Mouse (Mus musculus) heart, embryonic 15.5 days (tissue): ENCODE results near the gene Tmem80. TPM values are rescaled to one million over a fixed set of nuclear protein-coding genes. Genes with fewer than 3 reads are reported as not detected.

Source experiments
- ATAC-seq: fragments of 200-750 bp; cut with Nextera tagmentation; replicated peaks from 2 replicates; pipeline ENCODE4 v1.8.0; 2017; ENCODE audit warnings: low read depth, moderate TSS enrichment; ENCODE audit not compliant: insufficient number of reproducible peaks, insufficient read depth, low FRiP score
- H3K27ac ChIP-seq: fragments of 300-500 bp; sonication (generic); 2 replicates; pipeline ENCODE4 v1.5.1; 2015; ENCODE audit warnings: mild to moderate bottlenecking, inconsistent platforms
- H3K27me3 ChIP-seq: fragments of 300-500 bp; sonication (generic); 2 replicates; pipeline ENCODE4 v1.6.1; 2015; ENCODE audit warnings: inconsistent platforms
- H3K36me3 ChIP-seq: fragments of 300-500 bp; sonication (generic); 2 replicates; pipeline ENCODE4 v1.6.1; 2015; ENCODE audit warnings: mild to moderate bottlenecking, inconsistent platforms
- H3K4me1 ChIP-seq: fragments of 300-500 bp; sonication (generic); replicated peaks from 2 replicates; pipeline ENCODE4 v1.6.1; 2015; ENCODE audit warnings: inconsistent platforms
- H3K4me2 ChIP-seq: fragments of 300-500 bp; sonication (generic); 2 replicates; pipeline ENCODE4 v1.6.1; 2015; ENCODE audit warnings: inconsistent platforms, mild to moderate bottlenecking, moderate library complexity
- H3K4me3 ChIP-seq: fragments of 300-500 bp; sonication (generic); 2 replicates; pipeline ENCODE4 v1.5.1; 2015; ENCODE audit warnings: mild to moderate bottlenecking, inconsistent platforms
- H3K9ac ChIP-seq: fragments of 300-500 bp; sonication (generic); 2 replicates; pipeline ENCODE4 v1.6.1; 2015; ENCODE audit warnings: mild to moderate bottlenecking, inconsistent platforms
- H3K9me3 ChIP-seq: fragments of 300-500 bp; sonication (generic); replicated peaks from 2 replicates; pipeline ENCODE4 v1.6.1; 2016; ENCODE audit warnings: inconsistent platforms
- whole genome bisulfite sequencing: fragments of 180-500 bp; shearing (Covaris S2); methylation state at CpG from one replicate; pipeline ENCODE4 v1.1.7; 2015; ENCODE audit warnings: mixed read lengths; 5-methylcytosine and 5-hydroxymethylcytosine counted together
- polyA plus RNA-seq: library from polyadenylated mRNA; unstranded; fragments of >200 nt; fragmentation: Nextera tagmentation; extraction: Ambion mirVana; gene quantifications from 2 replicates; pipeline ENCODE4 v1.2.1, GENCODE M21; 2015

The Tmem80 gene
- polyA plus RNA-seq, 1 experiment from 2014 or later = 29.3 TPM

DNA sequence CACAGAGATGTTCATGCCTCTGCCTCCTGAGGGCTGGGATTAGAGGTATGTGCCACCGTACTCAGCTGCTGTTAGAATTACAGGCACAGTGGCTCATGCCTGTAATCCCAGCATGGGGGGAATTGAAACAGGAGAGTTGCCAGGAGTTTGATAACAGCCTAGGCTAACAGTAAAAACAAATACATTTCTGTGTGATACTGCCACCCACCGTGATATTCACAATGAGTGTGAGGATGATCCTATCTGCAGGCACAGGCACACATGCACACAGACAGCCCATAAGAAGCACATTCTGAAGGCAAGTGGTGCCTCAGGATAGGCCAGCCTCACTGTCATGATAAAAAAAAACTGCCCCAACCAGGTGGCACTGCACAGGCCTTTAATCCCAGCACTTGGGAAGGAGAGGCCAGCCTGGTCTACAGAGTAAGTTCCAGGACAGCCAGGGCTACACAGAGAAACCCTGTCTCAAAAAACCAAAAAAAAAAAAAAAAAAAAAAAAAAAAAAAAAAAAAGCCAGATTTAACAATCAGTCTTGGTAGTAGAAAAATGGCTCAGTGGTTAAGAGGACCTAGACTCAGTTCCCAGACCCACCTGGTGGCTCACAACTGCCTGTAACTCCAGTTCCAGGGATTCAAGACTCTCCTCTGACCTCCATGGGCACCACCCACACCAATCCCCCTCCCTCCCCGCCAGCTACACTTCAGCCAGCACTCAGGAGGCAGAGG lies 29.5 kb upstream of the Tmem80 start:
- ATAC-seq = no peak
- Histone ChIP-seq H3K27me3 (peaks cover 30% of the 10 kb centered on the region), H3K9me3 (no peaks in the 10 kb centered on the region), H3K4me2 (no peak overlapping the region), H3K4me1 (peaks cover 18% of the 10 kb centered on the region), H3K36me3 (peaks cover 35% of the 10 kb centered on the region), H3K27ac (no peak overlapping the region), H3K4me3 (no peak overlapping the region), H3K9ac (no peak overlapping the region)
- 74% methylated on average over 3 of the region's 3 CpGs for WGBS

DNA sequence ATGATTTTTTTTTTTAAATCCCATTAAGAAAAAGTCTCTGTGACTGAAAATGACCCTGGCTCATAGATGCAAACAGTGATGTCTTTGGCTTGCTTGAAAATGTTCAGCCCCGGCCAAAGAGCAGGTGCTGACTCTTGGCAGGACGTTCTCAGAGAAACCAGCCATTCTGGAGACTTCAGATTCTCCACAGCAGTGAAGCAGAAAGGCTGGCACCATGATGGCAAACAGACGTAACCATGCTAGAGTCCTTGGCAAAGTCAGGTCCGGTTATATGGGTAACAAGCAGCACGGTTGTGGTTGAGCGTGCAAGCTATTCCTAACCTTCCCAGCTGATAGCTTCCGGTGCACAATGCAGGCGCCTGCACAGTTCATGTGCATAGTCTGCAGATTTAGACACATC lies 28.4 kb upstream of the Tmem80 start:
- Histone ChIP-seq H3K4me3 (no peak overlapping the region), H3K27ac (no peak overlapping the region), H3K27me3 (peaks cover 19% of the 10 kb centered on the region), H3K4me2 (no peak overlapping the region), H3K4me1 (peaks cover 7% of the 10 kb centered on the region), H3K36me3 (peaks cover 43% of the 10 kb centered on the region), H3K9ac (no peak overlapping the region), H3K9me3 (no peaks in the 10 kb centered on the region)
- no peak for ATAC-seq
- WGBS = 92% methylated on average over 8 of the region's 8 CpGs

DNA sequence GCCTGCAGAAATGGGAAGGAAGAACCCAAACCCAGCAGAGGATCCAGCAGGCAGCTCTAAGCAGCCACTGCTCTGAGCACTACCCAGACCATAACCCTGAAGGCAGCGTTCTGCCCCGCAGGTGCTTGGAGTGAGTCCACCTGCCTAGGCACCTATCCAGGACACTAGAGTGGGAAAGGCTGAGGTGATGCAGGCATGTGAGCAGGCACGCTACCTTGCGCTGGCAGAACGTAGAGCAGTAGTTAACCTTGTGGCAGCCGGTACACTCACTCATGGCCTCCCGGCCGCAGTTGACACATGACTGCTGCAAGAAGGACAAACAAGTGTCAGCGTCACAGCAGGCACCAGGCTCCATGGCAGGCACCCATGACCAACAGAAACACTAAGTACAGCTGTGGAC lies 26.2 kb upstream of the Tmem80 start:
- Histone ChIP-seq H3K4me2 (no peak overlapping the region), H3K27ac (no peak overlapping the region), H3K27me3 (no peaks in the 10 kb centered on the region), H3K4me1 (no peaks in the 10 kb centered on the region), H3K9ac (no peak overlapping the region), H3K4me3 (no peak overlapping the region), H3K9me3 (no peaks in the 10 kb centered on the region), H3K36me3 (peaks cover 61% of the 10 kb centered on the region)
- no peak for ATAC-seq
- 95% methylated on average over 9 of the region's 9 CpGs for WGBS

DNA sequence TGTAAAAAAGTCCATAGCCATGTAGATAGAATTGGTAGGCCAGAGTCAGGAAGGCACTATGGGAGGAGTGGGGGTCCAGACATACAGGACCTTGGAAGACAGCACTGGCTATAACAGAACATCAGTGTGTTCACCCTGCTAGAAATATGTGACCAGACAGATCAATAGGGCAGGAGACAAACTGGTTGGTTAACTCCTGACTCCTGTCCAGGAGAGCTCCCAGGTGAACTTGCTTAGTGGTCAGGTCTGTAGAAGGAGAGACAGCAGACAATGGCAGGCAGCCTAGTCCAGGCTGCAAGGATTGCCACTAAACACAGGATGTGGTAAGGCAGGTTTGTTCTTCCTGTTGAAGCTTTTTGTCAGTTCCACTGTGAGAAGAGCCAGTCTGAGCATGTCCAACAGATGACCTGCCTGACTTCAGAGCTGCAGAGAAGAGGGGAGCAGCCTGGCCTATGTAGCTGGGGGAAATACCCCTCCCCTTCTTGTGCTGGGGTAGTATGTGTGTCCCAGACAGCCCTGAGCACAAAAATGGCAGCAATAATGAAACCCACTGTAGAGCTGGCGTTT lies 24.8 kb upstream of the Tmem80 start:
- Histone ChIP-seq H3K4me2 (no peak overlapping the region), H3K9me3 (no peaks in the 10 kb centered on the region), H3K27me3 (no peaks in the 10 kb centered on the region), H3K36me3 (peaks cover 73% of the 10 kb centered on the region), H3K4me3 (no peak overlapping the region), H3K9ac (no peak overlapping the region), H3K4me1 (no peaks in the 10 kb centered on the region), H3K27ac (no peak overlapping the region)
- no peak for ATAC-seq
- 84% methylated on average over 1 of the region's 1 CpGs for WGBS

DNA sequence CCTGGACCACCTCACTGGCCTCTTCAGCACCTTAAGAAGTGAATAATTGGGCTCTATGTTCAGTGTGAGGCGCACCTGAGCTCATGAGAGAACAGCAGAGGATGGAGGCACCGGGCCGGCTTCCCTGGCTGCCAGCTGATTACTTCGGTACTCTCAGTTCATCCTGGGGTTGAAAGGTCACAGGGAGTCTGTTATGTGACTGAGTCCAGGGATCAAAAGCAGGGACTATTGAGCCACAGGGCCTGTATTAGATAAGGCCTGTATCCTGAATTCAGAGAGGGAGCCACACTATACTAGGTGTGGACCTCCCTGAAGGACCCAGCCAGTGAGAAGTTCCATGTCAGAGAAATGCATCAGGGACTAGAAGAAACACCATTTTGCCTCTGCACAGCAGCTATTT lies 23.0 kb upstream of the Tmem80 start:
- Histone ChIP-seq H3K36me3 (peaks cover 81% of the 10 kb centered on the region), H3K9ac (no peak overlapping the region), H3K27ac (no peak overlapping the region), H3K27me3 (no peaks in the 10 kb centered on the region), H3K4me3 (no peak overlapping the region), H3K4me2 (no peak overlapping the region), H3K9me3 (no peaks in the 10 kb centered on the region), H3K4me1 (no peaks in the 10 kb centered on the region)
- ATAC-seq = no peak
- WGBS = 84% methylated on average over 4 of the region's 4 CpGs

DNA sequence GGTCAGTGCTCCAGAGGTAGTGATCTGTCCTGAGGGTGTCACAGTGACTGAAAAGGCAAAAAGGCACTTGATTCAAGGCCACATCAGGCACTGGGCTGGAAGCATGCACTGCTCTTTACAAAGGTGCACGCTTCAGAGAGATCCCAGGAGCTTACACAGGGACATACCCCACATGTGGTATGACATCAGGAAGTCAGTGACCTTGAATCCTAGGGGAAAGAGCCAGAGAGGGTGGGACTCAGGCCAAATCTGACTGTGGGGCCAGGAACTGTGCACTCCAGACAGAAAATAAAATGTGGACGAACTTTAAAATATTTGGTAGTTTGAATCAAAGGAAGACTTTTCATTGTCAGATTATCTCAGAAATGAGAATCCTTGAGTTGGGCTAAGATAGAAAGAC lies 13.1 kb upstream of the Tmem80 start:
- H3K4me3 ChIP-seq = no peak overlapping the region
- no peaks in the 10 kb centered on the region for H3K27me3 ChIP-seq
- peaks cover 80% of the 10 kb centered on the region for H3K36me3 ChIP-seq
- no peaks in the 10 kb centered on the region for H3K9me3 ChIP-seq
- no peak overlapping the region for H3K27ac ChIP-seq
- 82% methylated on average over 2 of the region's 2 CpGs for WGBS
- no peak overlapping the region for H3K4me2 ChIP-seq
- no peaks in the 10 kb centered on the region for H3K4me1 ChIP-seq
- no peak for ATAC-seq
- no peak overlapping the region for H3K9ac ChIP-seq

DNA sequence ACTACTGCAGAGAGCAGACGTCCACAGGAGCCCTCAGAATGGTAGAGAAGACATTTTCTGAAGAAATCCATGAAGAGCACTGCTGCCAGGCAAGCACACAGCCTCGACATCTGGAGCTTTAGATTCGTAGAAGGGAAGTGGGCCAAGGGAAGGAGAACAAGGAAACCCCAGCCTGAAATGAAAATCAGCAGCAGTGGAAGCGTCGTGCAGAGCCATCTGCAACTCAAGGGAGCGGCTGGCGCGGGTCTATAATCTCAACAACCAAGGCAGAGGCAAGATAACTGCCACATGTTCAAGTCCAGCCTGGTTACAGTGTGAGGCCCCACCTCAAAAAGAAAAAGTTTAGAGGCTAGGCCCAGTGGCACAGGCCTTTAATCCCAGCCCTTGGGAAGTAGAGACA lies 12.5 kb upstream of the Tmem80 start:
- WGBS = 80% methylated on average over 8 of the region's 8 CpGs
- no peak for ATAC-seq
- Histone ChIP-seq H3K4me2 (no peak overlapping the region), H3K27me3 (no peaks in the 10 kb centered on the region), H3K9me3 (no peaks in the 10 kb centered on the region), H3K4me3 (no peak overlapping the region), H3K27ac (no peak overlapping the region), H3K36me3 (peaks cover 80% of the 10 kb centered on the region), H3K9ac (no peak overlapping the region), H3K4me1 (no peaks in the 10 kb centered on the region)

DNA sequence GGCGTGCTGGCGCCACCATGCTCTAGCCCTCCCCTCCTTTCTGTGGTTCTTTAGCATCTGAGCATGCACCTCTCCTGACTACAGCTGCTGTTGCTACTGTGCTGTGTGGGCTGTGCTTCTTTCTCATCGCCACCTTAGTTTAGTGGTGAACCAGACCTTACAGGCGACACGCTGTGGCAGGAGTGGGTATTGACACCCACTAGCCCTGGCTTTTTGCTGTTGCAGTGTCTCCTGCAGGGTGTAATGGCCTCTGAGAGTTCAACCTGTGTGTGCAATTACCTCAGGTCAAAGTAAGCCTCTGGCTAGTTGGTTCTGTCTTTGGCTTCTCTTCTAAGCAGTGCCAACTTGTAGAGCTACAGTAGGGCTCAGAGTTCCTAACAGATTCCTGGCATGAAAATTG lies 11.6 kb upstream of the Tmem80 start:
- no peak overlapping the region for H3K9ac ChIP-seq
- ATAC-seq = peak; percentile 64; the same call in 1 of the 2 replicates
- WGBS = 71% methylated on average over 5 of the region's 5 CpGs

DNA sequence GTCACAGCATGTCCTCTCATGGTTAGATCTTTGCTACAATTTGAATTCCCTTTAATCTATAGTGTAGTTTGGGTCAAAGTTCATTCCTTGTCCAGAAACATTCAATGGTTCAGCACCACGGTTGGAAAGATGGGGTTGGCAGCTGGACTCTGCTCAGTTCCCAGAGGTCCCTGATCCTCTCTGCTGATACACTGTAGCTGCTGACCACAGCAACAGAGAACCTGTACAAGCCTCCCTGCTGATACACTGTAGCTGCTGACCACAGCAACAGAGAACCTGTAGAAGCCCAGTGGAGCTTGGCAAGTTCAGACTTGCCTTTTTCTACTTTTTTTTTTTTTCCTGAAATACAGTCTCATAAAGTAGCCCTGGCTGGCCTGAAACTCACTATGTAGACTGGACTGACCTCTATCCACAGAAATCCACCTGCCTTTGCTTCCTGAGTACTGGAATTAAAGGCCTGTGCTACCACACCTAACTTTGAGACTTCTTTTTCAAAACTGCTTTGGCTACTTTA lies 9.9 kb upstream of the Tmem80 start:
- no peaks in the 10 kb centered on the region for H3K27me3 ChIP-seq
- 71% methylated on average over 1 of the region's 1 CpGs for WGBS
- H3K9ac ChIP-seq = no peak overlapping the region
- H3K9me3 ChIP-seq = no peaks in the 10 kb centered on the region
- peaks cover 80% of the 10 kb centered on the region for H3K36me3 ChIP-seq
- no peak for ATAC-seq
- no peaks in the 10 kb centered on the region for H3K4me1 ChIP-seq
- no peak overlapping the region for H3K4me2 ChIP-seq
- H3K4me3 ChIP-seq = no peak overlapping the region
- H3K27ac ChIP-seq = no peak overlapping the region

More for the DNA sequence above, 11.6 kb upstream of the Tmem80 start:
- Histone ChIP-seq H3K4me1 (no peaks in the 10 kb centered on the region), H3K4me3 (no peak overlapping the region), H3K36me3 (peaks cover 77% of the 10 kb centered on the region), H3K9me3 (no peaks in the 10 kb centered on the region), H3K27me3 (no peaks in the 10 kb centered on the region), H3K27ac (no peak overlapping the region), H3K4me2 (no peak overlapping the region)

DNA sequence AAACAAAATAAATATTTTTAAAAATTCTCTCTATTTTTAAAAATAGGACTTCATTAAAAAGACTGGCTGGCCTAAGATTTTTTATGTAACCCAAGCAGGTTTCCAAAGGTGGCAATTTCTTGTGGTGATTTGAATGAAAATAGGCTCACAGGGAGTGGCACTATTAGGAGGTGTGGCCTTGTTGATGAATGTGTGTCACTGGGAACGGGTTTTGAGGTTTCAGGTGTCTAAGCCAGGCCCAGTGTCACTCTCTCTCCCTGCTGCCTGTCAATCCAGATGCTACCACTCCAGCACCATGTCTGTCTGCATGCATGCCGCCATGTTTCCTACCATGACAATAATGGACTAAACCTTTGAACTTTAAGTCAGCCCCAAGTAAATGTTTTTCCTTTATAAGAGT lies 8.1 kb upstream of the Tmem80 start:
- Histone ChIP-seq H3K4me3 (no peak overlapping the region), H3K9ac (no peak overlapping the region), H3K9me3 (no peaks in the 10 kb centered on the region), H3K36me3 (peaks cover 75% of the 10 kb centered on the region), H3K27me3 (no peaks in the 10 kb centered on the region), H3K4me2 (no peak overlapping the region), H3K27ac (no peak overlapping the region), H3K4me1 (no peaks in the 10 kb centered on the region)
- 75% methylated on average over 2 of the region's 2 CpGs for WGBS
- no peak for ATAC-seq

DNA sequence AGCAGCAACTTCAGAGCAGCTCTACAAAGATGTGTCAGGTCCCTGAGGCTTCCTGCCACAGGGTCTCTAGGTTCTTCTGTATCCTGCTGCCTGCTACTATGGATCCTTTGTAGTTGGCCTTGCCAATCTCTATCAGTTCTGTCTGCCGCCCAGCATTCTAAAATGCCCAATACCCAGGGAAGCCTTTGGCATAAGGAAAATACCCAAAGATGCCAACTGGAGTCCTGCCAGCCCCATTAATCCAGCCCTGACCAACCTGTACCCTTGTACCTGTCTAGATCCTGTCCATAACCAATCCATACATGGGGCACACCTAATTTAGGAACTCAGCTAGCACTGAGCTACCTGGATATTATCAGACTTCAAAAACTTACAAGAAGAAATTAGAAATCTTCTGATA lies 2.9 kb upstream of the Tmem80 start:
- H3K9me3 ChIP-seq = no peaks in the 10 kb centered on the region
- H3K9ac ChIP-seq = no peak overlapping the region
- no peaks in the 10 kb centered on the region for H3K27me3 ChIP-seq
- ATAC-seq = no peak
- H3K4me2 ChIP-seq = no peak overlapping the region
- H3K4me3 ChIP-seq = no peak overlapping the region
- no peak overlapping the region for H3K27ac ChIP-seq
- H3K4me1 ChIP-seq = peaks cover 24% of the 10 kb centered on the region
- 70% methylated on average over 1 of the region's 1 CpGs for WGBS
- H3K36me3 ChIP-seq = peaks cover 37% of the 10 kb centered on the region
